Mouse (Mus musculus) kidney, postnatal 25 days (tissue): ENCODE data around the gene Zfand6.

ENCODE experiments used
- DNase-seq, 2 experiments: peaks; one replicate each; pipeline ENCODE4 v3.0.0; 2021; ENCODE audit warnings: mixed read lengths in 2 of 2

Zfand6 gene

DNA sequence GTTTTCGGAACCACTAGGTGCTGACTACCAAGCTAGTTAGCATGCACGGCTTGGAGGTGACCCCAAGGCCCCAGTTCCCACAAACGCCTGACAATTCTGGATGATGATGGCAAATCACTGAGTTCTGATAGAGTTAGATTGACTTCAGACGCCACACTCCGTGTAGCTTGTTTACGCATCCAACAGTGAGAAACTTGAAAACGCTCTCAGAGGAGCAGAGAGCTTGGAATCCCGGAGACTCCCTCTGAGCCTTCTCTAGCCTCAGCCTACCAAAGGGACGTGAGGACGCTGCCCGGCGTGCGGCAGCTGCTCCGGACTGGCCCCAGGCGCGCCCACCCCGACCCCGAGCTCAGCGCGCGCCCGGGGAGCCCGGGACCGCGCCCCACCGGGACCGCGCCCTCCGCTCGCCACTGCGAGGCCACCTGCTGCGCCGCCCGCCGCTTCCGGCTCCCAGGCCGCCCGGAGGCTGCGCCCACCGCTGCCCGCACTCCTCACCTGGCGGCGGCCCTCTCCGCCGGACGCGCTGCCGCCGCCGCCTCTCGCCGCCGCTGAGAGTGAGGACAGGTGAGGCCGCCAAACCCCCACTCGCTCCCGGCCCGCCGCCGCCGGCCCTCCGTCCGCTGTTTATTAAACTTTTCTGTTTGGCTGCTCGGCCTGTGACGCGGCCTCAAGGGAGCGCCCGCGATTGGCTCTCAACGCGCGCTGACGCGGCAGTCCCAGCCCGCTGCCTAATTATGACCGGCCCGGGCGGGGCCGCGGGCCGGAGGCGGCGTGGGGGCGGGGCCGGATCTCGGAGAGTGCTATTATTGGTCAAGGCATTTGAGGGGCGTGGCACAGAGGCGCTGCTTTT is at the start of gene Zfand6:
TSS of gene Zfand6 (minus strand) at position 709 of the 850 bp plus-strand sequence.
- DNase-seq = peak; percentile 99 to 100

- no peak for DNase-seq
Observed at GRCm38 (mm10) chr7:84736803-84737202, 47.0 kb upstream of the Zfand6 start.

- DNase-seq = no peak
Observed at GRCm38 (mm10) chr7:84733038-84733437, 43.3 kb upstream of the Zfand6 start.

DNA sequence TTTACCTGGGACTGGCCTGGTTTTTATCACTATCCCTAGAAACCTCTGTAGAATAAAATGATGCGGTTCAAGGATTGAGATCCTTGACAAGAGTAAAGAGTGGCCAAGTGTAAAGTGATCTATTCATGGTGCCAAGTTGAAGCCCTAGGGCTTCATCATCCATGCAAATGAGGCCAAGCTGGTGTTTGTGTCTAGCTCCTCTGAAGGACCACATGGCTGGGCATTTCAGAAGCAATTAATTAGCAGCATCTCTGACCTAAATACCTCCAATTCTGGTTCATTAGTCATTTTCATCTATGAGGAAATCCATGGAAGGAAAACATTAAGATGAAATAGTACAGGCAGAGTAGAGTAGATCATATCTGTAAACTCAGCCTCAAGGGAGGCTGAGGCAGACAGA is 42.3 kb upstream of the Zfand6 start:
- no peak for DNase-seq

DNA sequence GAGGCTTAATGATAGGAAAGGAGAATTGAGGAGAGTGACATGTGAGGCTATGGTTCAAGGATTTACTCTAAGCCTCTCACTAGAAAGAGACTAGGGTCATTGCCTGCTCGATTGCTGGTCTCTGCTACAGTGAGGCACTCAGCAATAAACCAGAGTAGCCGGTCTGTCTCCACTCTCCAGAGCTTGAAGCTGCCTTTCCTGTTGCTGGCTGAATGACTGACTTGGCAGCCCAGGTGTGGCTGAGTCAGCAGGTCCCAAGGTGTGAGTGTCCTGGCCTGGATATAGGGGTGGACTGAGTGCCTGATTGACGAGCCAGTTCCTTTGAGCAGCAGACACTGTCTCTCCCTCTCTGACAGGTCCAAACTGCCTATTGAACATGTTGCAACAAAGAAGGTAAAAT is 41.3 kb upstream of the Zfand6 start:
- DNase-seq = peak in 1 of 2 experiments; percentile 6

- DNase-seq = no peak
Observed at GRCm38 (mm10) chr7:84722804-84723459, 33.2 kb upstream of the Zfand6 start.

DNA sequence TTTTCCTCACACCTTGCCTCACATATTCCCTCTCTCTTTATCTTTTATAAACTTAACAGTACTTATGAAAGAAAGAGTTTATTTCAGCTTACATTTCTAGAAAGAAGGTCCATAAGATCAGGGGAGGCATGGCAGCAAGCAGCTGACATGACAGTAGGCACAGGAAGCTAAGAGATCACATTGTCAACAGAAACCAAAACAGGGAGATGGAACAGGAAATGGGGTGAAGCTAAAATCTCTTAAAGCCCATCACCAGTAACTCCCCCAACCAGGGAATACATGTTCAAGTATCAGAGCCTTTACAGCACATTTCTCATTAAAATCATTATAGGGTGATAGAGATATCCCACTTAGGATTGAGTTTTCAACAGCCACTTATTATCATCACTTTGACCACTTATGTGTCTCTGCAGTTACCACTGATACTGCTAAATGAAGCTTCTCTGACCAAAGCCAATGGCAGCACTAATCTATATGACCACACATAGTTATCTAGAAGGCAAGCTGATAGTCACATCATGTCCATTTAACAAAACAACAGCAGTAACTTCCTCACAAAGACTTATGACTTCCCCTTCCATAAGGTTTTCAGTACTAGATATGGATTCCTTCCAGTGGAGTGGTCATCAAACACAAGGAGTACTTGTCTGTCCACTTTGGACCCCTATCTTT is 20.7 kb upstream of the Zfand6 start:
- DNase-seq = no peak

DNA sequence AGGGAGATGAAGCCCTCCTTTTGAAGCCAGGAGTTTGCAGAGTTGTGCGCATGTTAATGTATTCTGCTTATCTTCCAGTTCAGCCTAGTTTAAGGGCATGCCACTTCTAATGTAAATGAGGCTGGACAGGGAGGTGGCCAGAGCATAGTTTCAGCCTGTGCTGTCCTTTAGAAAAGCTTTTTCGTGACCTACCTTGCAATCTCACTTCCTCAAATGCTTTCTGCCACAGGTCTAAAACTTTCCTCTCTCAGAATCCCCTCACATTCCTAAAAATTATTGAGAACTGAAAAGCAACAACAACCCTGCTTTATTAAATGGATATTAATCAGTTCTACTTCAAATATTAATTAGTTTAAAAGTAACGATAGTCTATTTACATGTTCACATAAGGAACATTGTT is 17.1 kb upstream of the Zfand6 start:
- DNase-seq = no peak

DNA sequence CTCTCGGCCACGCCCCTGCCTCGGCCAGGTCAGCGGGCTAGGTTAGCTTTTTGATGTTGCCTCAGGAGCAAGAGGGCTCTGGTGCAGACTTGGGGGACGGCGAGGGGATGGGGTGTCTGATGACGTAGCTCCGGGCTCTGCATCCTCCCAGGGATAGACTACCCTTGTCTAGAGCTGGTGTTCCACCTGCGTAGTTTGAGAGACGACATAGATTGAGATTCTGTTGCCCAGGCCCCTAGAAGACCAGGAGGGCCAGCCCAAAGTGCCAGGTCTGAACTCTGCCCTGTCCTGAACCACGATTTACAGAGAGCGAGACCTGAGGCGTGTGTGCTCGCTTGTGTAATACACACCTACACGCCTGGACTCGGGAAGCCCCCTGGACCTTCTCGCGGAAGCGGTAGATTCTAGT is 346 bp upstream of the Zfand6 start:
- no peak for DNase-seq

DNA sequence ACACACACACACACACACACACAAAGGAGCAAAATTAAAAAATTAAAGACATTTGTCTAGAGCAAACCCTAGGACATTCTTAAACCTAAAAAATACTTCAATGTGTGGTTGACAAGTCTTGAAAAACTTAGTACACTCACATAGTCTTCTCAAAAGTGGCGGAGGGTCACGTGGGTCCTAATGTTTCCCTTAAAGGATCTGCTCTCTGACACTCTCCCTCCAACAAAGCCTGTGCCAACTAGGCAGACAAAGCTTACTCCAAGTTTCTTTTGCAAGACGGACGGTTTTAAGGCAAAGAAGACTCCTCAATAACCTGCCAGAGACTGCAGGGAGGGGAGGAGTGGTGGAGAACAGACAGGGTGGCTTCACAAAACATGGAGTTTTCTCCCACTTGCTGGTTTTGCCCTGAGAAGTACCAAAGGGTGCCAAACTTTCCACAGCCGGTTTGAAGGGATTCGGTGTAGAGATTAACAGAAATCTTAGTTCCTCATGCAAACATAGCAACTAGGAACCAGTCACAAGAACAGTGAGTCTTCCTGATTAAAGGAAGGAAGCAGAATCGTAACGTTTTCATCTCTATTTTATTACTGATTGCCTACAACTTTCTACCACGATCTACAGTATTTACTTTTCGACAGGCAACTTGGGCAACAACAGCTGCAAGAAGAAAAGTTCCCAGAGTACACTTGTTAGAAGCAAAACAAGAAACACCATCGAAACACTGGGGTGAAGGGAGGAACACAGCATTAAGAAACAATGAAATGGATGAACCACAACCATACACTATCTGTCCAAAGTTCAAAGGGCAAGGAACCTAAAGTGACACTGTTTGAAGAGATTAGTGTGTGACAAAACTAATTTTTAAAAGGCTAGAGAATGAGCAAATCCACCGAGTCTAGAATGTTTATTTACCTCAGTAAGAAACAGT is 1.8 kb downstream of the Zfand6 start:
- DNase-seq = peak in 1 of 2 experiments; percentile 12

- no peak for DNase-seq
Observed at GRCm38 (mm10) chr7:84686380-84686779, 3.4 kb downstream of the Zfand6 start.

GRCm38 (mm10) chr7:84684675-84685074 is 5.1 kb downstream of the Zfand6 start:
- no peak for DNase-seq

DNA sequence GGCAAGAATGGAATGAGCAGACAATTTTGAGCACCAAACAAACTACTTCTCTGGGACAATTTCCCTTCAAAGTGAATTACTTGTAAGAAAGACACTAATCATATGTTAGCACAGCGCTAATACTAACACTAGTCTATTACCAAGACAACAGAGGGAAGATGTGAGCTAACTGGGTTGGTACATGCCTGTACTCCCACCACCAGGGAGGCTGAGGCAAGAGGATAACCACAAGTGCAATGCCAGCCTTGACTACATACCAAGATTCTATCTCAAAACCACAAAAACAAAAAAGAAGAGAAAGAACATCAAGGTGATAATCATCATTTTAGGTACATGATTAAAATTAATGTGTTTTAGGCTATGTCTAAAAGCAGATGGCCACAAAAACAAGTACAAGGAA is 8.2 kb downstream of the Zfand6 start:
- no peak for DNase-seq

DNA sequence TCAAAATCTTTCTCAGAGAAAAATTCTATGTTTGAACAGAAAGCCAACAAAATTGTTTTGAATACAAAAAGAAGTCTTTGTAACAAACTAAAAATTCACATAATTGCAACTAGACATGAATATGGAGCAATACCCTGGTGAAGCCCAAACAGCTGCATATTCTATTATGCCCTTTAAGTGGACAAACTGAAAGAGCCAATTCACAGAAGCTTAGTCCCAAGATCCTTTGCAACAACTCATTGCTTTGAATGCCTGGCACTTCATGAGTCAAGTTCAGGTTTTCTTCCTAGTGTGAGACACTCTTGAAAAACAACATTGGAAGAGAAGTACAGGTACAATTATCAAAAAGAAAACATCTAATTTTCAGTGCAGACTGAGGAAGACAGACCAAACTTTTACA is 8.8 kb downstream of the Zfand6 start:
- no peak for DNase-seq

- no peak for DNase-seq
Observed at GRCm38 (mm10) chr7:84680092-84680491, 9.7 kb downstream of the Zfand6 start.

DNA sequence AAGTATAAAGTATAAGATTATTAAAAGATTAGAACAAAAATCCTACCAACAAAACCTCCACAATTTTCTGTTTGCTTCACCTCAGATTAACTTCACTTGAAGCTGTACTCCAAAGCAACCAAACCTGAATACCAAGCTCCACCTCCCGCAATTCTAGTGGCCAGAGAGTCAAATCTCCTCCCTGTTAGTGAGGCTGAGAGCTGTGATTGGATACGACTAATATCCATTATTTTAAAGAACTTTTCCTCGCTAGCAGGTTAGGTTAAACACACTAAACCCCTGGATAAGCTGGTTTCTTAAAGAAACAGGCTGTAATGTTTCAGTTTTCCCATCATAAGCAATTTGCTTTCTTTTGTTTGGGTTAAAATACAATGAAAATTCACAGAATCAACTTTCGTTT is 10.5 kb downstream of the Zfand6 start:
- peak; percentile 80 to 87 for DNase-seq

DNA sequence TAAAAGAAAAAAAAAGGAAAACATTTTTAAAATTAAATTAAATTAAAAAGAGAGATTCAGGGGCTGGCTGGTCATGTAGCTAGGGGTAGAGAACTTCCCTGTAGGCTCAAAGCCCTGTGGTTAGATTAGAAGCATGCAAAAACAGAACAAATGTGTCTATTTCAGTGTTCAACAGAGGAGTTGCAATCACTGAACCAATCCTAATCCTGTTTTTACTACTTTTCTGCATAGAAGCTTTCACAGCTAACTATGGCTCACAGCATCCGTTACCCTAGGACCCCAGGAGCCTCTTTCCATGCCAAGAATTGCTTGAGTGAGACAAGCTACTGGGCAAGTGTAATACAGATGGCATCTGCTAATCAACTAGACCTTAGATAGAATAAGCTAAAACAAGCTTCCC is 16.7 kb downstream of the Zfand6 start:
- no peak for DNase-seq

- peak in 1 of 2 experiments; percentile 7 for DNase-seq
Observed at GRCm38 (mm10) chr7:84669554-84670152, 20.1 kb downstream of the Zfand6 start.

- no peak for DNase-seq
Observed at GRCm38 (mm10) chr7:84667946-84668345, 21.8 kb downstream of the Zfand6 start.

DNA sequence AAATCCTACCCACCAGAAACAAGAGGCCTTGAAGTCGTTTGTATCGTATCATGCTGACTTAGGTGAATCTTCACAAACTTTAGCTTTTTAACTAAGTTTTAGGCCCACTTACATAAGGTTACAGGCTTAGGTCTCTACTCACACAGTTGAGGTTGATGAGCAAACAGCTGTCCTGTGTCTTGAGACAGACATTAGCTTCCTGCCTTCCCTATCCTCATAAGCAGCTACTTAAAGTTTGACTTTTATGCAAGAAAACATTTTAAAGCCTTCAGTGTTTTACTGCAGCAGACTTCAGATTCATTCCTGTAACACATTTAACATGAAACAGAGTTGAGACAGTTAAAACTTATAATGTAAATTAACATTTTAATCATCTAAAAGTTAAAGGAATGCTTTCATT is 37.0 kb downstream of the Zfand6 start:
- DNase-seq = no peak

DNA sequence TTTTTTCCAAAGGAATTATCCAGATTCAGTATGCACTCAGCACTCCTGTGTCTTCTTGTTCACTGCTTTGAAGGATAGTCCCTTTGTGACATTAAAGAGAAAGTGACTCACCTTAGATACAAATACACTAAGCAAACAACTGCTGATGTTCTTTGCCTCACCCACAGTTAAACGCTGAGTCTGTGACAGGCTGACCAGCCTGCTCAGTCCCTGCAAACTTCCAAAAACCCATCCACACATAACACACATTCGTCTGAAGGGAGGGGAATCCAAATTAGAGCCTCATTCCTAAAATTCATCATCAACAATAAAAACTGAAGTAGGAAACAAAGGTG is 37.8 kb downstream of the Zfand6 start:
- DNase-seq = no peak

GRCm38 (mm10) chr7:84651303-84651986 is 38.3 kb downstream of the Zfand6 start:
- DNase-seq = no peak
